34 mouse cellular contexts compared by ENCODE assay signal in genomic region chr10:89646918-89647317, GRCm38 (mm10). TPM values are rescaled to one million over a fixed set of nuclear protein-coding genes. Genes with fewer than 3 reads are reported as not detected.
"Had no signal": no experiment of that assay in that cellular context is flagged by ENCODE, and none has a peak within 500 bp of the region (broad histone marks: within the 10 kb centered on the region; RNA-seq: fewer than 3 reads in every experiment).

No protein-coding gene starts in this region.

- H3K4me3 ChIP-seq: left cerebral cortex, adult 2 months; limb, embryonic 10.5 days; limb, embryonic 12.5 days; limb, embryonic 13.5 days; limb, embryonic 15.5 days; liver, embryonic 13.5 days; liver, embryonic 15.5 days; lung, embryonic 15.5 days; midbrain, embryonic 10.5 days; midbrain, embryonic 12.5 days; midbrain, embryonic 13.5 days; midbrain, embryonic 15.5 days; myocyte; neural tube, embryonic 12.5 days had no signal

- DNase-seq: layer of hippocampus, postnatal 36 days; left cerebral cortex, postnatal 4 days; liver, embryonic 13.5 days; lung, adult 18-20 months; lung, adult 2 months; lung, embryonic 14.5 days; lung, postnatal 10 days; lung, postnatal 14 days; lung, postnatal 36 days; lung, postnatal 4 days; midbrain, embryonic 14.5 days had no signal

- ATAC-seq: lung, postnatal 0 days; midbrain, embryonic 13.5 days; midbrain, embryonic 15.5 days; midbrain, embryonic 16.5 days had no signal

- H3K27ac ChIP-seq: left cerebral cortex, adult 2 months; limb, embryonic 10.5 days; limb, embryonic 12.5 days; limb, embryonic 13.5 days; limb, embryonic 15.5 days; liver, embryonic 13.5 days; liver, embryonic 14.5 days; liver, embryonic 15.5 days; lung, embryonic 15.5 days; macrophage; midbrain, embryonic 10.5 days; midbrain, embryonic 12.5 days; midbrain, embryonic 13.5 days; midbrain, embryonic 15.5 days; neural tube, embryonic 12.5 days had no signal

- H3K4me2 ChIP-seq: limb, embryonic 12.5 days; limb, embryonic 13.5 days; limb, embryonic 15.5 days; liver, embryonic 11.5 days; liver, embryonic 13.5 days; liver, embryonic 15.5 days; lung, embryonic 14.5 days; lung, embryonic 15.5 days; midbrain, embryonic 11.5 days; midbrain, embryonic 12.5 days; midbrain, embryonic 13.5 days; midbrain, embryonic 15.5 days; neural tube, embryonic 12.5 days had no signal

- H3K9ac ChIP-seq: limb, embryonic 12.5 days; limb, embryonic 13.5 days; limb, embryonic 15.5 days; liver, embryonic 13.5 days; liver, embryonic 14.5 days; liver, embryonic 15.5 days; lung, embryonic 14.5 days; lung, embryonic 15.5 days; midbrain, embryonic 12.5 days; midbrain, embryonic 13.5 days; midbrain, embryonic 15.5 days; neural tube, embryonic 12.5 days had no signal

- H3K4me1 ChIP-seq: limb, embryonic 10.5 days; limb, embryonic 12.5 days; limb, embryonic 13.5 days; limb, embryonic 15.5 days; liver, embryonic 13.5 days; liver, embryonic 15.5 days; lung, embryonic 15.5 days; midbrain, embryonic 10.5 days; midbrain, embryonic 12.5 days; midbrain, embryonic 13.5 days; midbrain, embryonic 15.5 days; neural tube, embryonic 12.5 days had no signal

- H3K27me3 ChIP-seq: limb, embryonic 12.5 days; limb, embryonic 13.5 days; limb, embryonic 15.5 days; liver, embryonic 13.5 days; liver, embryonic 15.5 days; lung, embryonic 15.5 days; midbrain, embryonic 12.5 days; midbrain, embryonic 13.5 days; midbrain, embryonic 15.5 days; neural tube, embryonic 12.5 days had no signal

- H3K9me3 ChIP-seq: limb, embryonic 10.5 days; limb, embryonic 12.5 days; limb, embryonic 13.5 days; limb, embryonic 15.5 days; liver, embryonic 13.5 days; liver, embryonic 15.5 days; lung, embryonic 15.5 days; midbrain, embryonic 10.5 days; midbrain, embryonic 12.5 days; midbrain, embryonic 13.5 days; midbrain, embryonic 15.5 days; neural tube, embryonic 12.5 days had no signal

RNA-seq across cellular contexts. Expression of gene Slc17a8, which starts 25.9 kb away (rescaled TPM):
- total RNA-seq: megakaryocyte progenitor cell, adult 5-6 weeks; monocyte, adult 5-6 weeks had no signal
- polyA plus RNA-seq: limb, embryonic 10.5 days; limb, embryonic 11.5 days; limb, embryonic 12.5 days; limb, embryonic 13.5 days; liver, embryonic 11.5 days; lung, adult 2 months; lung, embryonic 14.5 days; lung, embryonic 15.5 days; lung, postnatal 0 days; myocyte; neural tube, embryonic 11.5 days had no signal
